Mouse (Mus musculus) heart, adult 2 months (tissue): Measurements from ENCODE around the gene Mfsd4b1. TPM values are rescaled to one million over a fixed set of nuclear protein-coding genes. Genes with fewer than 3 reads are reported as not detected.

Experiments
- DNase-seq, 2 experiments: peaks; one replicate each; pipeline ENCODE4 v3.0.0; 2021
- H3K27ac ChIP-seq: fragments of 200-600 bp; 2 replicates; pipeline ENCODE4 v1.8.1; 2022
- H3K27me3 ChIP-seq: fragments of 200-500 bp; 2 replicates; pipeline ENCODE4 v1.6.1; 2012; ENCODE audit warnings: mild to moderate bottlenecking, low read length, inconsistent platforms, mixed read lengths; ENCODE audit not compliant: control insufficient read depth, insufficient read depth
- H3K36me3 ChIP-seq: fragments of 200-500 bp; 2 replicates; pipeline ENCODE4 v1.6.1; 2012; ENCODE audit warnings: low read length, inconsistent platforms; ENCODE audit not compliant: control insufficient read depth, insufficient read depth
- H3K4me1 ChIP-seq: fragments of 200-500 bp; 2 replicates; pipeline ENCODE4 v1.6.1; 2011; ENCODE audit warnings: low read length; ENCODE audit not compliant: control insufficient read depth, insufficient read depth
- H3K4me3 ChIP-seq: fragments of 200-600 bp; 2 replicates; pipeline ENCODE4 v1.8.1; 2022
- H3K79me2 ChIP-seq: fragments of 200-500 bp; replicated peaks from 2 replicates; pipeline ENCODE4 v1.6.1; 2012; ENCODE audit warnings: mild to moderate bottlenecking, inconsistent platforms, low read length, moderate library complexity, mixed read lengths; ENCODE audit not compliant: control insufficient read depth, insufficient read depth
- H3K9ac ChIP-seq: fragments of 200-500 bp; 2 replicates; pipeline ENCODE4 v1.6.1; 2012; ENCODE audit warnings: low read depth, mild to moderate bottlenecking, control low read depth, inconsistent platforms, low read length, mixed read lengths
- CTCF ChIP-seq: fragments of 200-600 bp; IDR thresholded peaks from 2 replicates; pipeline ENCODE4 v1.8.1; 2022; ENCODE audit warnings: antibody characterized with exemption, mild to moderate bottlenecking, moderate library complexity
- EP300 ChIP-seq: fragments of 200-500 bp; IDR thresholded peaks from 2 replicates; pipeline ENCODE4 v1.6.1; 2011; ENCODE audit warnings: low read depth, low read length, control low read depth; ENCODE audit not compliant: insufficient read depth
- POLR2A ChIP-seq: fragments of 200-500 bp; IDR thresholded peaks from 2 replicates; pipeline ENCODE4 v1.6.1; 2011; ENCODE audit warnings: mild to moderate bottlenecking, low read depth, low read length, control low read depth; ENCODE audit not compliant: insufficient read depth
- WGBS: fragments of 180-500 bp; shearing (Covaris S2); methylation state at CpG from one replicate; pipeline ENCODE4 v1.1.7; 2018; 5-methylcytosine and 5-hydroxymethylcytosine counted together
- intact Hi-C: fragments of 180-260 bp; cut with DNase I; formaldehyde crosslinking; loops from one replicate; pipeline ENCODE4 v1.15.1; 2025
- polyA plus RNA-seq: library from polyadenylated mRNA; depleted of rRNA; stranded (reverse); fragments of >200 nt; gene quantifications from 2 replicates; pipeline ENCODE4 v1.2.3, GENCODE M21; 2012
- total RNA-seq, 2 experiments: library from RNA; stranded (reverse); gene quantifications; 2 replicates each; pipeline ENCODE4 v1.2.3; 2021

The Mfsd4b1 gene
- total and polyA plus RNA-seq, 3 experiments: 1.7 to 3.3 (median 2.5) TPM

- H3K9ac ChIP-seq: no peak overlapping the region
- no peak overlapping the region for H3K27ac ChIP-seq
- no peaks in the 10 kb centered on the region for H3K79me2 ChIP-seq
- H3K4me3 ChIP-seq: no peak overlapping the region
- intact Hi-C loops: no loop called here
- no peaks in the 10 kb centered on the region for H3K36me3 ChIP-seq
- DNase-seq: no peak
- H3K4me1 ChIP-seq: no peaks in the 10 kb centered on the region
- 83% methylated on average over 2 of the region's 2 CpGs for WGBS
- H3K27me3 ChIP-seq: no peaks in the 10 kb centered on the region
- TF ChIP-seq CTCF (no peak), POLR2A (no peak), EP300 (no peak)
These were observed 24.3 kb downstream of the Mfsd4b1 start for GRCm38 (mm10) chr10:40000746-40001145.

GRCm38 (mm10) chr10:39991155-39991554, 33.9 kb downstream of the Mfsd4b1 start:
- intact Hi-C loops: no loop called here
- no peaks in the 10 kb centered on the region for H3K79me2 ChIP-seq
- no peak overlapping the region for H3K27ac ChIP-seq
- WGBS: 38% methylated on average over 4 of the region's 4 CpGs
- no peaks in the 10 kb centered on the region for H3K36me3 ChIP-seq
- no peak overlapping the region for H3K9ac ChIP-seq
- no peak for DNase-seq
- H3K4me1 ChIP-seq: no peaks in the 10 kb centered on the region
- no peak for TF ChIP-seq POLR2A
- TF ChIP-seq CTCF: no peak
- TF ChIP-seq EP300: no peak
- H3K4me3 ChIP-seq: no peak overlapping the region
- H3K27me3 ChIP-seq: no peaks in the 10 kb centered on the region

- DNase-seq: no peak
- no peak within 1 kb of the TSS for H3K27ac ChIP-seq
- intact Hi-C loops: no loop called here
- H3K79me2 ChIP-seq: no peaks in the 10 kb centered on the region
- WGBS: 88% methylated on average over 12 of the region's 12 CpGs
- no peak for TF ChIP-seq EP300
- TF ChIP-seq POLR2A: no peak
- no peak within 1 kb of the TSS for H3K9ac ChIP-seq
- H3K4me1 ChIP-seq: no peaks in the 10 kb centered on the region
- no peaks in the 10 kb centered on the region for H3K27me3 ChIP-seq
- H3K36me3 ChIP-seq: no peaks in the 10 kb centered on the region
- no peak within 1 kb of the TSS for H3K4me3 ChIP-seq
These were observed 38.6 kb downstream of the Mfsd4b1 start, which contains the start of gene Mfsd4b5 for GRCm38 (mm10) chr10:39986466-39986865. Mfsd4b5 (minus strand) TSS chr10:39986646.

GRCm38 (mm10) chr10:39982604-39983003, 42.5 kb downstream of the Mfsd4b1 start:
- Histone ChIP-seq H3K4me1 (no peaks in the 10 kb centered on the region), H3K36me3 (no peaks in the 10 kb centered on the region), H3K4me3 (no peak overlapping the region), H3K79me2 (no peaks in the 10 kb centered on the region), H3K27ac (no peak overlapping the region), H3K9ac (no peak overlapping the region), H3K27me3 (no peaks in the 10 kb centered on the region)
- 78% methylated on average over 5 of the region's 5 CpGs for WGBS
- no peak for DNase-seq
- TF ChIP-seq EP300 (no peak), CTCF (no peak), POLR2A (no peak)
- intact Hi-C loops: no loop called here

GRCm38 (mm10) chr10:39978231-39978630, 46.8 kb downstream of the Mfsd4b1 start:
- Histone ChIP-seq H3K9ac (no peak overlapping the region), H3K27ac (no peak overlapping the region), H3K36me3 (no peaks in the 10 kb centered on the region), H3K79me2 (no peaks in the 10 kb centered on the region), H3K4me3 (no peak overlapping the region), H3K27me3 (no peaks in the 10 kb centered on the region), H3K4me1 (no peaks in the 10 kb centered on the region; the same call in 1 of the 2 replicates)
- no peak for TF ChIP-seq POLR2A
- TF ChIP-seq EP300: no peak
- DNase-seq: no peak
- intact Hi-C loops: no loop called here
- WGBS: 93% methylated on average over 1 of the region's 1 CpGs

- no peak for DNase-seq
- WGBS: 85% methylated on average over 4 of the region's 4 CpGs
- intact Hi-C loops: no loop called here
- no peaks in the 10 kb centered on the region; the same call in 1 of the 2 replicates for H3K4me1 ChIP-seq
- no peaks in the 10 kb centered on the region for H3K27me3 ChIP-seq
- no peaks in the 10 kb centered on the region for H3K79me2 ChIP-seq
- H3K36me3 ChIP-seq: no peaks in the 10 kb centered on the region
- no peak overlapping the region for H3K4me3 ChIP-seq
- H3K27ac ChIP-seq: no peak overlapping the region
- no peak overlapping the region for H3K9ac ChIP-seq
- no peak for TF ChIP-seq EP300
- TF ChIP-seq CTCF: no peak
- no peak for TF ChIP-seq POLR2A
These were observed 47.7 kb downstream of the Mfsd4b1 start for GRCm38 (mm10) chr10:39977346-39977745.

- H3K27me3 ChIP-seq: no peaks in the 10 kb centered on the region
- H3K79me2 ChIP-seq: no peaks in the 10 kb centered on the region
- no peaks in the 10 kb centered on the region for H3K36me3 ChIP-seq
- intact Hi-C loops: no loop called here
- 65% methylated on average over 2 of the region's 2 CpGs for WGBS
- TF ChIP-seq EP300 (no peak), POLR2A (no peak), CTCF (no peak)
- no peak for DNase-seq
- H3K4me3 ChIP-seq: no peak overlapping the region
- no peak overlapping the region for H3K27ac ChIP-seq
- no peaks in the 10 kb centered on the region; the same call in 1 of the 2 replicates for H3K4me1 ChIP-seq
- H3K9ac ChIP-seq: no peak overlapping the region
These were observed 49.3 kb downstream of the Mfsd4b1 start for GRCm38 (mm10) chr10:39975771-39976170.
